Comparison of ENCODE assay signal across 24 mouse cellular contexts in genomic region chr14:12877337-12877662, GRCm38 (mm10). TPM values are rescaled to one million over a fixed set of nuclear protein-coding genes. Genes with fewer than 3 reads are reported as not detected.
DNase-seq lines count a peak whose midpoint lies in the region; ATAC-seq lines count a peak whose summit lies in the region.
"Had no signal": no experiment of that assay in that cellular context is flagged by ENCODE, and none has a peak within 500 bp of the region (broad histone marks: within the 10 kb centered on the region; RNA-seq: fewer than 3 reads in every experiment).

No protein-coding gene starts in this region.

- H3K9ac ChIP-seq in forebrain, embryonic 12.5 days, result no peak overlapping the region
- no peak overlapping the region for H3K9ac ChIP-seq in forebrain, embryonic 14.5 days (ENCODE audit: low read length)
- no peak overlapping the region for H3K9ac ChIP-seq in hindbrain, embryonic 15.5 days
- peak overlapping the region; percentile 38; the same call in 1 of the 2 replicates for H3K9ac ChIP-seq in neural tube, embryonic 13.5 days
- H3K9ac ChIP-seq: heart, embryonic 15.5 days; limb, embryonic 12.5 days; liver, embryonic 12.5 days; stomach, embryonic 15.5 days had no signal

- H3K4me1 ChIP-seq in forebrain, embryonic 12.5 days, result peaks cover 7% of the 10 kb centered on the region
- H3K4me1 ChIP-seq in forebrain, embryonic 14.5 days (ENCODE audit: control insufficient read depth, insufficient read depth, low read length), result no peaks in the 10 kb centered on the region
- H3K4me1 ChIP-seq in hindbrain, embryonic 15.5 days (replicated peaks), result peaks cover 6% of the 10 kb centered on the region; the same call in 1 of the 2 replicates
- peaks cover 14% of the 10 kb centered on the region for H3K4me1 ChIP-seq in neural tube, embryonic 13.5 days (replicated peaks)
- H3K4me1 ChIP-seq: embryonic facial prominence, embryonic 10.5 days; heart, embryonic 15.5 days; limb, embryonic 12.5 days; liver, embryonic 12.5 days; stomach, embryonic 15.5 days had no signal

- H3K36me3 ChIP-seq in forebrain, embryonic 12.5 days (replicated peaks), result no peaks in the 10 kb centered on the region
- no peaks in the 10 kb centered on the region for H3K36me3 ChIP-seq in forebrain, embryonic 14.5 days (ENCODE audit: control insufficient read depth, insufficient read depth, low read length)
- no peaks in the 10 kb centered on the region for H3K36me3 ChIP-seq in hindbrain, embryonic 15.5 days
- no peaks in the 10 kb centered on the region for H3K36me3 ChIP-seq in neural tube, embryonic 13.5 days
- H3K36me3 ChIP-seq: embryonic facial prominence, embryonic 10.5 days; heart, embryonic 15.5 days; limb, embryonic 12.5 days; liver, embryonic 12.5 days; stomach, embryonic 15.5 days had no signal

- H3K9me3 ChIP-seq in forebrain, embryonic 12.5 days, result no peaks in the 10 kb centered on the region
- no peaks in the 10 kb centered on the region for H3K9me3 ChIP-seq in forebrain, embryonic 14.5 days (replicated peaks; ENCODE audit: control insufficient read depth, low read length)
- no peaks in the 10 kb centered on the region for H3K9me3 ChIP-seq in hindbrain, embryonic 15.5 days
- H3K9me3 ChIP-seq in neural tube, embryonic 13.5 days, result no peaks in the 10 kb centered on the region
- H3K9me3 ChIP-seq: embryonic facial prominence, embryonic 10.5 days; heart, embryonic 15.5 days; limb, embryonic 12.5 days; liver, embryonic 12.5 days; stomach, embryonic 15.5 days had no signal

- peak; percentile 44; the same call in 1 of the 2 replicates for ATAC-seq in forebrain, embryonic 12.5 days (ENCODE audit: low FRiP score)
- ATAC-seq in forebrain, embryonic 14.5 days, result no peak; the same call in 1 of the 2 replicates
- ATAC-seq in hindbrain, embryonic 15.5 days (ENCODE audit: low FRiP score, low read depth), result peak; percentile 4; the same call in 1 of the 2 replicates
- peak; percentile 67; the same call in 1 of the 2 replicates for ATAC-seq in neural tube, embryonic 13.5 days (ENCODE audit: low read depth)
- ATAC-seq: intestine, postnatal 0 days; liver, embryonic 12.5 days had no signal

- H3K27me3 ChIP-seq in forebrain, embryonic 12.5 days, result no peaks in the 10 kb centered on the region
- no peaks in the 10 kb centered on the region for H3K27me3 ChIP-seq in forebrain, embryonic 14.5 days (replicated peaks; ENCODE audit: control insufficient read depth, insufficient read depth, low read length)
- H3K27me3 ChIP-seq in hindbrain, embryonic 15.5 days, result no peaks in the 10 kb centered on the region
- no peaks in the 10 kb centered on the region for H3K27me3 ChIP-seq in neural tube, embryonic 13.5 days
- H3K27me3 ChIP-seq: heart, embryonic 15.5 days; limb, embryonic 12.5 days; liver, embryonic 12.5 days; stomach, embryonic 15.5 days had no signal

- DNase-seq in forebrain, embryonic 14.5 days (ENCODE audit: low spot score), result no peak
- DNase-seq in gastrocnemius, postnatal 4 days (ENCODE audit: low spot score in 2 of 2), result no peak
- DNase-seq in MN1 (ENCODE audit: low spot score), result no peak
- DNase-seq in retina, embryonic 14.5 days (ENCODE audit: low spot score), result no peak
- DNase-seq: adrenal gland, adult 8-10 months; cerebellum, adult 9-10 months; gastrocnemius, postnatal 14 days; heart, adult 2 months; lung, adult 2 months; thymus, adult 2 months had no signal

- 0 out of 2 replicates have a peak overlapping the region, but pooled peaks have one; percentile 61 for H3K27ac ChIP-seq in forebrain, embryonic 12.5 days
- H3K27ac ChIP-seq in forebrain, embryonic 14.5 days (ENCODE audit: low read depth, low read length), result peak overlapping the region; percentile 21; the same call in 1 of the 2 replicates
- peak overlapping the region; percentile 83 for H3K27ac ChIP-seq in hindbrain, embryonic 15.5 days (replicated peaks)
- H3K27ac ChIP-seq in neural tube, embryonic 13.5 days (replicated peaks), result peak overlapping the region; percentile 90
- H3K27ac ChIP-seq: embryonic facial prominence, embryonic 10.5 days; heart, adult 2 months; heart, embryonic 15.5 days; limb, embryonic 12.5 days; liver, embryonic 12.5 days; stomach, embryonic 15.5 days had no signal

- H3K4me3 ChIP-seq in forebrain, embryonic 12.5 days (replicated peaks), result no peak overlapping the region
- no peak overlapping the region for H3K4me3 ChIP-seq in forebrain, embryonic 14.5 days (ENCODE audit: low read depth, low read length)
- H3K4me3 ChIP-seq in hindbrain, embryonic 15.5 days, result no peak overlapping the region
- no peak overlapping the region for H3K4me3 ChIP-seq in neural tube, embryonic 13.5 days
- H3K4me3 ChIP-seq: embryonic facial prominence, embryonic 10.5 days; heart, adult 2 months; heart, embryonic 15.5 days; limb, embryonic 12.5 days; liver, embryonic 12.5 days; myocyte; stomach, embryonic 15.5 days had no signal

- no peak overlapping the region for H3K4me2 ChIP-seq in forebrain, embryonic 12.5 days
- no peak overlapping the region for H3K4me2 ChIP-seq in forebrain, embryonic 14.5 days (ENCODE audit: low read length)
- peak overlapping the region; percentile 37; the same call in 1 of the 2 replicates for H3K4me2 ChIP-seq in hindbrain, embryonic 15.5 days
- peak overlapping the region; percentile 28 for H3K4me2 ChIP-seq in neural tube, embryonic 13.5 days
- H3K4me2 ChIP-seq: heart, embryonic 15.5 days; limb, embryonic 12.5 days; liver, embryonic 12.5 days; stomach, embryonic 15.5 days had no signal

RNA-seq across cellular contexts. Expression of gene Cadps, which starts 54.4 kb away (rescaled TPM):
- polyA plus RNA-seq in forebrain, embryonic 12.5 days (2016; fragmentation: Nextera tagmentation; extraction: Ambion mirVana), result 15.1 and 15.9 TPM in 2 replicates
- 36.0 TPM in 2 replicates for polyA plus RNA-seq in forebrain, embryonic 14.5 days (2014; fragmentation: Nextera tagmentation; extraction: Ambion mirVana)
- 40.8 and 44.0 TPM in 2 replicates for polyA plus RNA-seq in hindbrain, embryonic 15.5 days (2015; fragmentation: Nextera tagmentation; extraction: Ambion mirVana)
- 32.1 and 34.2 TPM in 2 replicates for polyA plus RNA-seq in neural tube, embryonic 13.5 days (2015; fragmentation: Nextera tagmentation; extraction: Ambion mirVana)
- under 1 TPM; 0.18 to 0.93 TPM for total RNA-seq in gastrocnemius, postnatal 4 days (2021)
- total RNA-seq: common myeloid progenitor, adult 5-6 weeks; hematopoietic stem cell, adult 5-6 weeks; megakaryocyte-erythroid progenitor cell, adult 5-6 weeks had no signal
- polyA plus RNA-seq: C2C12, myocyte had no signal

Comparison
In these comparisons a context has a peak if more than half of its experiments do, and no peak if none do; other contexts are left out.
1. H3K27ac ChIP-seq: peak in every context shown above with its lines; median percentile 90 in neural tube, embryonic 13.5 days; 83 in hindbrain, embryonic 15.5 days; 61 in forebrain, embryonic 12.5 days; 21 in forebrain, embryonic 14.5 days.
2. H3K4me2 ChIP-seq: peak in hindbrain, embryonic 15.5 days (single experiment) and neural tube, embryonic 13.5 days (single experiment); none in forebrain, embryonic 12.5 days (single experiment) and forebrain, embryonic 14.5 days (single experiment).